Mouse (Mus musculus): ENCODE results near the gene Rab26.

DNA sequence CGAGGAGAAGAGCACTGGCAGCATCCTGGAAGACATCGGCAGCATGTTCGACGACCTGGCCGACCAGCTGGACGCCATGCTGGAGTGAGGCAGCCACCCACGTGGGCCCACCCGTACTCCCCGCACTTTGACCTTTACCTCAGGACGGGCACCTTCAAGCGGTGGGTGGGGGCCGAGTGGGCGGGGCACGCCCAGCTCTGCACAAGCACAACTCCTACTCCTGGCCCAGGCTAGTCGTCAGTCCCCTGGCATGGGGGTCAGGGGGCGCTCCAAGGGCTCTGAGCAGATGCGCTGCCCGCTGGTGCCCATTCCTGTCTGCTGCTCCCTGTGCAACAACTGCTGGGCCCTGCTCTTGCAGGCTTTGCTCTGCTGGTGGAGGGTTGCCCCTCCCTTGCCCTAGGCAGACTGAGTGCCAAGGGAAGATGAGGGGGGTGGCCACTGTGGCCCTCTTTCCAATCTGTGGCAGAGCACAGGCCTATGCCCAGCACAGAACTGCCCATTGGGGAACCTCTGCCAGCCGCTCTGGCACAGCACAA is 26.8 kb downstream of the Rab26 start:
- no peak for TF ChIP-seq CTCF (IDR thresholded peaks at IDR 0.05; ENCODE audit: control insufficient read depth, insufficient read depth, insufficient read length)
- no peak for TF ChIP-seq MYOD1 (IDR thresholded peaks at IDR 0.05; ENCODE audit: control insufficient read depth, insufficient read length, low read depth)
- no peak for TF ChIP-seq MAX (IDR thresholded peaks at IDR 0.05)
- no peak for TF ChIP-seq USF1 (IDR thresholded peaks at IDR 0.05; ENCODE audit: low read depth)
- TF ChIP-seq MYOG (IDR thresholded peaks at IDR 0.05; ENCODE audit: control insufficient read depth, extremely low read depth, insufficient read length) = no peak

Data from C2C12 (cell line).